Mouse (Mus musculus) bone marrow macrophage, adult 2 months (primary cell): ENCODE data around the gene Ceacam20.

Source experiments
- CTCF ChIP-seq: IDR thresholded peaks from 2 replicates; pipeline ENCODE4 v1.5.1; 2012; ENCODE audit warnings: low read depth, mild to moderate bottlenecking, low read length, moderate library complexity
- POLR2A ChIP-seq: IDR thresholded peaks from 2 replicates; pipeline ENCODE4 v1.6.1; 2012; ENCODE audit warnings: mild to moderate bottlenecking, low read depth, low read length, borderline replicate concordance

DNA sequence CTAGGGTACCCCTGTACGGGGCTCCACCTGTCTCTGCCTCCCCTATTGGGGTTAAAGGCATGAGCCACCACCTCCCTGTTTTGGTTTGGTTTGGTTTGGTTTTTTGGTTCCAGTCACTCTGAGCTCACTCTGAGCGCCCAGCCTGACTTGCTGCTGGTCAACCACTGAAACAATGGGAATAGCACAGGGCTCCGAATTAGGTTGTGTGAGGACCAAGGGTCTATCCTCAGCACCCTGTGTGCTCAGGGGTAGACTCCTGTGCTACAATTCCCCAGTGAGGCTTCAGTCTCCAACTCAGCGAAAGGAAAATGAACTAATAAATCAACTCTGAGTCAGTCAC is 45.1 kb upstream of the Ceacam20 start:
- TF ChIP-seq CTCF = no peak
- TF ChIP-seq POLR2A = no peak
